Mouse (Mus musculus): ENCODE data around the gene Ggta1. TPM values are rescaled to one million over a fixed set of nuclear protein-coding genes. Genes with fewer than 3 reads are reported as not detected.

Gene Ggta1
- polyA plus RNA-seq, 1 experiment from 2014 or later = 6.1 TPM

DNA sequence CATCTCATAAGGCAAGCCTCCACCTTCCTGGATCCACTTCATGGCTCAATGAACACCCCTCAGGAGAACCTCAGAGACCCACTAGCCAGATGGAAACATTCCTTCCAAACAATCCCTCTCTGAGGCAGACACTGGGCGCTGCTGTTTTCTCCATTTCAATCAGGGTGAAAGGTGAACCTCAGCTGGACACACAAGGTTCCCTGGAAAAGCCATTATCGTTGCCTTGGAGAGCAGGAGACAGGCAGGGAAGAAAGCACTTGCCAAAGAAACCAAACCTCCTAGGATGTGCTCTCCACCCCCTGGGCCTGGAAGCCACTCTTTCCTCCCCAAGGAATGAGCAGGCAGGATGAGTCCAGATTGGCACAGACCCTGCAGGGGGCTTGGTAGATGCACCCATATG lies 35.5 kb downstream of the Ggta1 start:
- H3K27me3 ChIP-seq (ENCODE audit: control insufficient read depth, insufficient read depth, low read depth, low read length) = no peaks in the 10 kb centered on the region
- H3K9ac ChIP-seq (ENCODE audit: low read depth, low read length) = no peak overlapping the region
- H3K4me1 ChIP-seq (ENCODE audit: control insufficient read depth, insufficient read depth, low read length) = no peaks in the 10 kb centered on the region
- no peak overlapping the region for H3K4me2 ChIP-seq (ENCODE audit: low read length)
- H3K9me3 ChIP-seq (replicated peaks; ENCODE audit: control insufficient read depth, low read length, poor library complexity, severe bottlenecking) = no peaks in the 10 kb centered on the region
- H3K4me3 ChIP-seq (ENCODE audit: low read depth, low read length) = no peak overlapping the region
- no peak for ATAC-seq
- H3K36me3 ChIP-seq (ENCODE audit: control insufficient read depth, insufficient read depth, low read length) = no peaks in the 10 kb centered on the region
- 46% methylated on average over 2 of the region's 2 CpGs for WGBS
- no peak overlapping the region for H3K27ac ChIP-seq (ENCODE audit: low read length)

DNA sequence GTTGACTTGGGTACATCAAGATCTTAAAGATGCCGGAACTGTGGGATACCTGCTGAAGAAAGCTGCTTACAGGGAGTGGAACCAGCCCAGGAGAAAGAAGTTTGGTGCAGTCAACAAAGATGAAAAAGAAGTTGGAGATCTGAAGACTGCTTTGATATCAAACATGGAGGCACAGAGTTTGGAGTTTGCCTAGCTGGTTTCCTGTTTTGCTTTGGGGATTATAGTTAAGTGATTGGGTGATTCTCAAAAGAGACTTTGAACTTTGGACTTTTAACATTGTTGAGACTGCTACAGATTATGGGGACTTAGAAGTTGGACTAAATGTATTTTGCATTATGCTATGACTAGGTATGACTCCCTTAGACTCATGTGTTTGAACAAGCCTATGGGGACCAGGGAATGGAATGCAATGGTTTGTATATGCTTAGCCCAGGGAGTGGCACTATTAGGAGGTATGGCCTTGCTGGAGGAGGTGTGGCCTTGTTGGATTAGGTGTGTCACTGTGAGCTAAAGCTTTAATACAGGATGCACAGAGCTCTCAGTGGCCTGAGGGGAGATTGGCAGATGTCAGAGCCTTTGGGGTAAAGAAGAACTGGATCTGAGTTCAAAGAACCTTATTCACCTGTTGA lies 39.2 kb downstream of the Ggta1 start:
- Histone ChIP-seq H3K4me1 (ENCODE audit: control insufficient read depth, insufficient read depth, low read length) (no peaks in the 10 kb centered on the region), H3K4me2 (ENCODE audit: low read length) (no peak overlapping the region), H3K9ac (ENCODE audit: low read depth, low read length) (no peak overlapping the region), H3K36me3 (ENCODE audit: control insufficient read depth, insufficient read depth, low read length) (no peaks in the 10 kb centered on the region), H3K4me3 (ENCODE audit: low read depth, low read length) (no peak overlapping the region), H3K27ac (ENCODE audit: low read length) (no peak overlapping the region), H3K27me3 (ENCODE audit: control insufficient read depth, insufficient read depth, low read depth, low read length) (no peaks in the 10 kb centered on the region), H3K9me3 (replicated peaks; ENCODE audit: control insufficient read depth, low read length, poor library complexity, severe bottlenecking) (0 out of 2 replicates have a peak, but pooled peaks cover 3% of the 10 kb centered on the region)
- WGBS = 100% methylated on average over 1 of the region's 1 CpGs
- no peak for ATAC-seq

- Histone ChIP-seq H3K4me1 (ENCODE audit: control insufficient read depth, insufficient read depth, low read length) (no peaks in the 10 kb centered on the region), H3K9ac (ENCODE audit: low read depth, low read length) (no peak overlapping the region), H3K27ac (ENCODE audit: low read length) (no peak overlapping the region), H3K36me3 (ENCODE audit: control insufficient read depth, insufficient read depth, low read length) (no peaks in the 10 kb centered on the region), H3K27me3 (ENCODE audit: control insufficient read depth, insufficient read depth, low read depth, low read length) (no peaks in the 10 kb centered on the region), H3K9me3 (replicated peaks; ENCODE audit: control insufficient read depth, low read length, poor library complexity, severe bottlenecking) (0 out of 2 replicates have a peak, but pooled peaks cover 3% of the 10 kb centered on the region), H3K4me2 (ENCODE audit: low read length) (no peak overlapping the region), H3K4me3 (ENCODE audit: low read depth, low read length) (no peak overlapping the region)
- WGBS = 98% methylated on average over 3 of the region's 3 CpGs
- ATAC-seq = no peak
Measured at GRCm38 (mm10) chr2:35422384-35422783, 40.6 kb downstream of the Ggta1 start.

GRCm38 (mm10) chr2:35420681-35421080 lies 42.4 kb downstream of the Ggta1 start:
- H3K4me2 ChIP-seq (ENCODE audit: low read length) = no peak overlapping the region
- no peak overlapping the region for H3K27ac ChIP-seq (ENCODE audit: low read length)
- H3K4me1 ChIP-seq (ENCODE audit: control insufficient read depth, insufficient read depth, low read length) = no peaks in the 10 kb centered on the region
- no peaks in the 10 kb centered on the region for H3K27me3 ChIP-seq (ENCODE audit: control insufficient read depth, insufficient read depth, low read depth, low read length)
- H3K9me3 ChIP-seq (replicated peaks; ENCODE audit: control insufficient read depth, low read length, poor library complexity, severe bottlenecking) = 0 out of 2 replicates have a peak, but pooled peaks cover 3% of the 10 kb centered on the region
- 82% methylated on average over 1 of the region's 1 CpGs for WGBS
- no peak overlapping the region for H3K4me3 ChIP-seq (ENCODE audit: low read depth, low read length)
- H3K9ac ChIP-seq (ENCODE audit: low read depth, low read length) = no peak overlapping the region
- H3K36me3 ChIP-seq (ENCODE audit: control insufficient read depth, insufficient read depth, low read length) = no peaks in the 10 kb centered on the region
- ATAC-seq = no peak

GRCm38 (mm10) chr2:35419671-35420070 lies 43.4 kb downstream of the Ggta1 start:
- no peak overlapping the region for H3K9ac ChIP-seq (ENCODE audit: low read depth, low read length)
- H3K36me3 ChIP-seq (ENCODE audit: control insufficient read depth, insufficient read depth, low read length) = no peaks in the 10 kb centered on the region
- no peak overlapping the region for H3K4me2 ChIP-seq (ENCODE audit: low read length)
- no peak for ATAC-seq
- no peak overlapping the region for H3K4me3 ChIP-seq (ENCODE audit: low read depth, low read length)
- H3K27me3 ChIP-seq (ENCODE audit: control insufficient read depth, insufficient read depth, low read depth, low read length) = no peaks in the 10 kb centered on the region
- 0 out of 2 replicates have a peak, but pooled peaks cover 3% of the 10 kb centered on the region for H3K9me3 ChIP-seq (replicated peaks; ENCODE audit: control insufficient read depth, low read length, poor library complexity, severe bottlenecking)
- no peak overlapping the region for H3K27ac ChIP-seq (ENCODE audit: low read length)
- no peaks in the 10 kb centered on the region for H3K4me1 ChIP-seq (ENCODE audit: control insufficient read depth, insufficient read depth, low read length)
- 97% methylated on average over 2 of the region's 2 CpGs for WGBS

- WGBS = 80% methylated on average over 4 of the region's 4 CpGs
- 0 out of 2 replicates have a peak, but pooled peaks cover 3% of the 10 kb centered on the region for H3K9me3 ChIP-seq (replicated peaks; ENCODE audit: control insufficient read depth, low read length, poor library complexity, severe bottlenecking)
- no peaks in the 10 kb centered on the region for H3K27me3 ChIP-seq (ENCODE audit: control insufficient read depth, insufficient read depth, low read depth, low read length)
- H3K9ac ChIP-seq (ENCODE audit: low read depth, low read length) = no peak overlapping the region
- H3K4me1 ChIP-seq (ENCODE audit: control insufficient read depth, insufficient read depth, low read length) = no peaks in the 10 kb centered on the region
- H3K36me3 ChIP-seq (ENCODE audit: control insufficient read depth, insufficient read depth, low read length) = no peaks in the 10 kb centered on the region
- no peak overlapping the region for H3K4me2 ChIP-seq (ENCODE audit: low read length)
- H3K27ac ChIP-seq (ENCODE audit: low read length) = no peak overlapping the region
- no peak for ATAC-seq
- H3K4me3 ChIP-seq (ENCODE audit: low read depth, low read length) = no peak overlapping the region
Measured at GRCm38 (mm10) chr2:35419243-35419642, 43.8 kb downstream of the Ggta1 start.

GRCm38 (mm10) chr2:35417231-35417630 lies 45.8 kb downstream of the Ggta1 start:
- Histone ChIP-seq H3K36me3 (ENCODE audit: control insufficient read depth, insufficient read depth, low read length) (no peaks in the 10 kb centered on the region), H3K4me2 (ENCODE audit: low read length) (no peak overlapping the region), H3K4me1 (ENCODE audit: control insufficient read depth, insufficient read depth, low read length) (no peaks in the 10 kb centered on the region), H3K4me3 (ENCODE audit: low read depth, low read length) (no peak overlapping the region), H3K27ac (ENCODE audit: low read length) (no peak overlapping the region), H3K9me3 (replicated peaks; ENCODE audit: control insufficient read depth, low read length, poor library complexity, severe bottlenecking) (0 out of 2 replicates have a peak, but pooled peaks cover 3% of the 10 kb centered on the region), H3K9ac (ENCODE audit: low read depth, low read length) (no peak overlapping the region), H3K27me3 (ENCODE audit: control insufficient read depth, insufficient read depth, low read depth, low read length) (no peaks in the 10 kb centered on the region)
- 78% methylated on average over 1 of the region's 1 CpGs for WGBS
- no peak for ATAC-seq

DNA sequence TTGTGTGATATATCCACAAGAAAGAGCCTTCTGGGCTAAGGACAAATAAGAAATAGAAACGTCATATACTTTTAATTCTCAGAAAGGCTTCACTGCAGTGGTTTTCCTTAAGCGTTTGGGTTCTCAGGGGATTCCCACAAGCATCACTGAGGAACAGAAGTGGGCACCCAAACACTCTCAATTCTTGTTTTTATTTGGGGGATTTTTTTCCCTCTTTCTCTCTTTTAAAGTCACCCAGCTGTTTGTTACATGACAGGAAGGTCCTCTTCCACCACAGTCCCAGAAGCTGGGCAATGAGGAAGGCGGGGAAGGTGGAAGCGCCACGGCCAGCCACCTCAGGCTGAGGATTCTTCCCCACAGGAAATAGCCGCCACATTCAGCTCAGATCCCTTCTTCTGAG lies 46.6 kb downstream of the Ggta1 start:
- 90% methylated on average over 6 of the region's 6 CpGs for WGBS
- no peak overlapping the region for H3K4me2 ChIP-seq (ENCODE audit: low read length)
- H3K36me3 ChIP-seq (ENCODE audit: control insufficient read depth, insufficient read depth, low read length) = no peaks in the 10 kb centered on the region
- no peak overlapping the region for H3K4me3 ChIP-seq (ENCODE audit: low read depth, low read length)
- no peaks in the 10 kb centered on the region for H3K4me1 ChIP-seq (ENCODE audit: control insufficient read depth, insufficient read depth, low read length)
- H3K27me3 ChIP-seq (ENCODE audit: control insufficient read depth, insufficient read depth, low read depth, low read length) = no peaks in the 10 kb centered on the region
- H3K9ac ChIP-seq (ENCODE audit: low read depth, low read length) = no peak overlapping the region
- H3K27ac ChIP-seq (ENCODE audit: low read length) = no peak overlapping the region
- H3K9me3 ChIP-seq (replicated peaks; ENCODE audit: control insufficient read depth, low read length, poor library complexity, severe bottlenecking) = 0 out of 2 replicates have a peak, but pooled peaks cover 3% of the 10 kb centered on the region
- ATAC-seq = no peak

DNA sequence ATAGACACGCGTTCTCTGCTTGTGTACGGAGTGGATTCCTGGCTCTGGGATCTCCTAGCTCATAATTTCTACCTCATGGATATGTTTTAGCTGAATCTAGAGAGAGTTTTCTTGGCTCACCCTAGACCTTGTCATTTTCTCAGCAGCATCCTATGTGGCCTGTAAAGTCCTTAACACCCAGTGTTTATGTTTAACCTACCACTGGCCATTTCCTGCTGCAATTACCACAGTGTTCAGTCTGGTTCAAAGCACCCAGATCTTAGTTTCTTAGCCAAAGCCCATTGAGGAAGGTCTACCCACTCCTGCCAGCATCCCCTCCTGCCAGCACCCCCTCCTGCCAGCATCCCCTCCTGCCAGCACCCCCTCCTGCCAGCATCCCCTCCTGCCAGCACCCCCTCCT lies 50.2 kb downstream of the Ggta1 start:
- no peak overlapping the region for H3K4me3 ChIP-seq (ENCODE audit: low read depth, low read length)
- no peak overlapping the region for H3K4me2 ChIP-seq (ENCODE audit: low read length)
- H3K4me1 ChIP-seq (ENCODE audit: control insufficient read depth, insufficient read depth, low read length) = no peaks in the 10 kb centered on the region
- H3K27me3 ChIP-seq (ENCODE audit: control insufficient read depth, insufficient read depth, low read depth, low read length) = no peaks in the 10 kb centered on the region
- H3K27ac ChIP-seq (ENCODE audit: low read length) = no peak overlapping the region
- 92% methylated on average over 3 of the region's 3 CpGs for WGBS
- H3K9ac ChIP-seq (ENCODE audit: low read depth, low read length) = no peak overlapping the region
- no peak for ATAC-seq
- H3K36me3 ChIP-seq (ENCODE audit: control insufficient read depth, insufficient read depth, low read length) = no peaks in the 10 kb centered on the region
- no peaks in the 10 kb centered on the region for H3K9me3 ChIP-seq (replicated peaks; ENCODE audit: control insufficient read depth, low read length, poor library complexity, severe bottlenecking)

Data from midbrain, embryonic 16.5 days (tissue).